Mouse (Mus musculus): ENCODE data around the gene March9. TPM values are rescaled to one million over a fixed set of nuclear protein-coding genes. Genes with fewer than 3 reads are reported as not detected.

The March9 gene
- polyA plus RNA-seq, 1 experiment: 1.3 TPM

DNA sequence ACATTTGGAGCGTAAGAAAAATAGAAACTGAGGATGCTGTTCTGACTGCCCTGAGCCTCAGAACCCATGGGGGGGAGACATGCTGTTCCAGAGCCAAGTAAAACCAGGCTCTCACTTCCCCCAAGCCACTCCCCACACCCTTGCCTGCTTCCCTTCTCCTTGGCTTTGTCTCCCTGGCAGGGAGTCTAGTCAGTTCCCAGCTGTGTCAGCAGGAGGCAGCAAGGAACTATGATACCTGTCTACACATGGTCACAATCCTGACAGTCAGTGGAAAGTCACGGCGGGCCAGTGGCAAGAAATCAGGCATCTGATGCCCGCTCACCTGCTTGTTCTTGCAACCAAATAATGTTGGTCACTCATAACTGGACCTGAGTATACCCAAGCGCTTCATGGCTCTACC lies 43.5 kb downstream of the March9 start:
- peaks cover 13% of the 10 kb centered on the region for H3K36me3 ChIP-seq (replicated peaks; ENCODE audit: low read length)
- TF ChIP-seq FLI1 (IDR thresholded peaks at IDR 0.05; ENCODE audit: low read length) (no peak), GATA1 (IDR thresholded peaks at IDR 0.05; ENCODE audit: borderline replicate concordance, low read length) (no peak)
- peaks cover 23% of the 10 kb centered on the region for H3K27me3 ChIP-seq (replicated peaks)
- peaks cover 5% of the 10 kb centered on the region; the same call in 1 of the 2 replicates for H3K4me1 ChIP-seq
- no peaks in the 10 kb centered on the region for H3K9me3 ChIP-seq
- no peak overlapping the region for H3K4me3 ChIP-seq (replicated peaks)

Other genes starting within 250 kb of the March9 start
- 6.8 and 13.8 TPM in 2 replicates for gene Atp23, start 158.8 kb downstream of the March9 start, polyA plus RNA-seq (2012; ENCODE audit: insufficient read depth, low replicate concordance)
- gene Ctdsp2, start 81.5 kb downstream of the March9 start, polyA plus RNA-seq (2012; ENCODE audit: insufficient read depth, low replicate concordance): 27.8 and 40.9 TPM in 2 replicates
- gene Avil, start 59.5 kb downstream of the March9 start, polyA plus RNA-seq (2012; ENCODE audit: insufficient read depth, low replicate concordance): 0.70 TPM in 1 of 2 replicates, not detected in the other
- 19.8 and 35.4 TPM in 2 replicates for gene Tsfm, start 29.3 kb downstream of the March9 start, polyA plus RNA-seq (2012; ENCODE audit: insufficient read depth, low replicate concordance)
- 1.9 and 12.1 TPM in 2 replicates for gene Mettl1, start 18.8 kb downstream of the March9 start, polyA plus RNA-seq (2012; ENCODE audit: insufficient read depth, low replicate concordance)
- 0.08 TPM in 1 of 2 replicates, not detected in the other for gene Eef1akmt3, start 18.7 kb downstream of the March9 start, polyA plus RNA-seq (2012; ENCODE audit: insufficient read depth, low replicate concordance)
- 0.15 TPM in 1 of 2 replicates, not detected in the other for gene Cyp27b1, start 11.9 kb downstream of the March9 start, polyA plus RNA-seq (2012; ENCODE audit: insufficient read depth, low replicate concordance)
- 288 and 833 TPM in 2 replicates for gene Cdk4, start 3.4 kb upstream of the March9 start, polyA plus RNA-seq (2012; ENCODE audit: insufficient read depth, low replicate concordance)
- 4.8 and 51.5 TPM in 2 replicates for gene Tspan31, start 10.1 kb upstream of the March9 start, polyA plus RNA-seq (2012; ENCODE audit: insufficient read depth, low replicate concordance)
- 26.5 and 79.5 TPM in 2 replicates for gene Agap2, start 15.1 kb upstream of the March9 start, polyA plus RNA-seq (2012; ENCODE audit: insufficient read depth, low replicate concordance)
- 140 and 267 TPM in 2 replicates for gene Os9, start 60.9 kb upstream of the March9 start, polyA plus RNA-seq (2012; ENCODE audit: insufficient read depth, low replicate concordance)
- gene B4galnt1, start 105.0 kb upstream of the March9 start, polyA plus RNA-seq (2012; ENCODE audit: insufficient read depth, low replicate concordance): 71.2 and 76.1 TPM in 2 replicates
- gene Slc26a10, start 120.5 kb upstream of the March9 start, polyA plus RNA-seq (2012; ENCODE audit: insufficient read depth, low replicate concordance): 0.23 and 0.76 TPM in 2 replicates
- gene Arhgef25, start 129.9 kb upstream of the March9 start, polyA plus RNA-seq (2012; ENCODE audit: insufficient read depth, low replicate concordance): not detected in 2 replicates
- gene Dtx3, start 135.5 kb upstream of the March9 start, polyA plus RNA-seq (2012; ENCODE audit: insufficient read depth, low replicate concordance): 51.0 and 171 TPM in 2 replicates
- 10.4 and 19.6 TPM in 2 replicates for gene Pip4k2c, start 151.4 kb upstream of the March9 start, polyA plus RNA-seq (2012; ENCODE audit: insufficient read depth, low replicate concordance)
- gene Kif5a, start 203.2 kb upstream of the March9 start, polyA plus RNA-seq (2012; ENCODE audit: insufficient read depth, low replicate concordance): 6.6 and 11.4 TPM in 2 replicates
- 176 and 219 TPM in 2 replicates for gene Dctn2, start 206.2 kb upstream of the March9 start, polyA plus RNA-seq (2012; ENCODE audit: insufficient read depth, low replicate concordance)
- gene Mbd6, start 228.8 kb upstream of the March9 start, polyA plus RNA-seq (2012; ENCODE audit: insufficient read depth, low replicate concordance): 245 and 640 TPM in 2 replicates